Mouse (Mus musculus): ENCODE measurements around the gene Stard3. TPM values are rescaled to one million over a fixed set of nuclear protein-coding genes. Genes with fewer than 3 reads are reported as not detected.

Stard3 gene
- polyA plus RNA-seq, 3 experiments from 2014 or later: 38.5 to 42.1 (median 40.3) TPM

- ATAC-seq: peak; percentile 63
Observed at GRCm38 (mm10) chr11:98348083-98348961, 9.8 kb upstream of the Stard3 start, which contains the start of gene Ppp1r1b. Gene Ppp1r1b, plus strand, starts transcription at chr11:98348404.

- ATAC-seq: no peak
Observed at GRCm38 (mm10) chr11:98349308-98349707, 8.9 kb upstream of the Stard3 start.

- ATAC-seq: no peak
Observed at GRCm38 (mm10) chr11:98352272-98352990, 5.7 kb upstream of the Stard3 start.

- ATAC-seq: no peak
Observed at GRCm38 (mm10) chr11:98353651-98354211, 4.4 kb upstream of the Stard3 start.

- no peak for ATAC-seq
Observed at GRCm38 (mm10) chr11:98354445-98354844, 3.7 kb upstream of the Stard3 start.

GRCm38 (mm10) chr11:98355732-98356299, 2.4 kb upstream of the Stard3 start:
- peak; percentile 48 for ATAC-seq

- no peak for ATAC-seq
Observed at GRCm38 (mm10) chr11:98356625-98357394, 1.4 kb upstream of the Stard3 start.

- ATAC-seq: peak; percentile 37
Observed at GRCm38 (mm10) chr11:98357396-98358160, 590 bp upstream of the Stard3 start.

- no peak for ATAC-seq
Observed at GRCm38 (mm10) chr11:98360866-98361521, 2.8 kb downstream of the Stard3 start.

GRCm38 (mm10) chr11:98363817-98364216, 5.6 kb downstream of the Stard3 start:
- ATAC-seq: no peak

GRCm38 (mm10) chr11:98364410-98364809, 6.2 kb downstream of the Stard3 start:
- no peak for ATAC-seq

- ATAC-seq: no peak
Observed at GRCm38 (mm10) chr11:98366290-98366689, 8.1 kb downstream of the Stard3 start.

- ATAC-seq: no peak
Observed at GRCm38 (mm10) chr11:98367171-98367862, 9.1 kb downstream of the Stard3 start.

GRCm38 (mm10) chr11:98367863-98368186, 9.7 kb downstream of the Stard3 start:
- ATAC-seq: no peak

GRCm38 (mm10) chr11:98369337-98369736, 11.2 kb downstream of the Stard3 start:
- no peak for ATAC-seq

- ATAC-seq: no peak
Observed at GRCm38 (mm10) chr11:98370588-98370987, 12.4 kb downstream of the Stard3 start.

- ATAC-seq: no peak
Observed at GRCm38 (mm10) chr11:98371556-98372240, 13.5 kb downstream of the Stard3 start.

- ATAC-seq: no peak
Observed at GRCm38 (mm10) chr11:98372406-98372805, 14.2 kb downstream of the Stard3 start.

- ATAC-seq: no peak
Observed at GRCm38 (mm10) chr11:98373244-98373643, 15.1 kb downstream of the Stard3 start.

GRCm38 (mm10) chr11:98374266-98374665, 16.1 kb downstream of the Stard3 start:
- ATAC-seq: no peak

Data from inflammation-experienced regulatory T-cells, adult 6 months (primary cell).